Mouse (Mus musculus): Measurements from ENCODE around the gene Trim21. TPM values are rescaled to one million over a fixed set of nuclear protein-coding genes. Genes with fewer than 3 reads are reported as not detected.

The Trim21 gene
- total and polyA plus RNA-seq, 2 experiments from 2014 or later: 0.22 to 4.0 TPM

DNA sequence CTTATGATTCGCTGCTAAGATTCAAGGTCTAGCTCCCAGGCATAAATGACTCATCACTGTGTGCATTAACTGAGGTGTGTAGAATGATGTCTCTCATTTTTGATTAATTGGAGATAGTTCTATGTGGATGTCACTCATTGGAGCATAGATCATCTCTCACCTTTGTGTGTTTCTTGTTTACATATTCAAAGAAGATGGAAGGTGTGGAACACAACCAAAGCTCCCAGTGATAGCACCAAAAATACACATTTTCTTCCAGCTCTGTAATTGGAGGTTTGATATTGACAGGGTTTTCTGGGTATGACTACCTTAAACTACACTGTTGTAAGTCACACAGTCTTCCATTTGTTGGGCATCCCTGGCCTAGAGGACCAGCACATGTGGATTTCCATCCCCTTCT lies 30.8 kb downstream of the Trim21 start, which contains the start of gene Olfr547:
Gene Olfr547 (plus strand): TSS at position 301 of the 400 bp plus-strand sequence.
- Histone ChIP-seq H3K9ac (replicated peaks; ENCODE audit: low read depth, low read length) (no peak within 1 kb of the TSS), H3K27ac (ENCODE audit: low read depth) (no peak within 1 kb of the TSS), H3K4me3 (ENCODE audit: low read depth, low read length) (no peak within 1 kb of the TSS), H3K4me1 (ENCODE audit: control insufficient read depth, insufficient read depth) (no peaks in the 10 kb centered on the region), H3K27me3 (ENCODE audit: control insufficient read depth, insufficient read depth, low read length) (no peaks in the 10 kb centered on the region), H3K36me3 (replicated peaks; ENCODE audit: control insufficient read depth, insufficient read depth, low read length) (no peaks in the 10 kb centered on the region), H3K4me2 (ENCODE audit: low read depth, low read length) (no peak within 1 kb of the TSS), H3K9me3 (replicated peaks; ENCODE audit: control insufficient read depth, low read length) (no peaks in the 10 kb centered on the region)
- ATAC-seq (ENCODE audit: insufficient read depth, low read depth): no peak
- TF ChIP-seq CTCF (IDR thresholded peaks at IDR 0.05; ENCODE audit: low read depth) (no peak), EP300 (IDR thresholded peaks at IDR 0.05; ENCODE audit: low read depth) (no peak)
- no peak for DNase-seq (ENCODE audit: low spot score)
- WGBS: 63% methylated on average over 1 of the region's 1 CpGs

DNA sequence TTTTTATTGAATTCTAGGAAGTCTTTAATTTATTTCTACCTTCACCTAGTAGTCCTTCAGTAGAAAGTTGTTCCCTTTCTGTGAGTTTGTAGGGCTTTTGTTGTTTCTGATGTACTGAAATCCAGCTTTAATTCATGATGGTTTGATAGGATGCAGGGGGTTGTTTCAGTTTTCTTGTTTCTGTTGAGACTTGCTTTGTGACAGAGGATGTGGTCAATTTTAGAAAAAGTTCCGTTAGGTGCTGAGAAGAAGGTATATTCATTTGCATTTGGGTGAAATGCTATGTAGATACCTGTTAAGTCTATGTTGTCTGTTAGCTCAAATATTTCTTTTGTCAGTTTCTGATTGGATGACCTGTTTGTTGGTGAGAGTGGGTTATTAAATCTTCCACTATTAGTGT lies 36.2 kb downstream of the Trim21 start:
- no peaks in the 10 kb centered on the region for H3K27me3 ChIP-seq (ENCODE audit: control insufficient read depth, insufficient read depth, low read length)
- no peaks in the 10 kb centered on the region for H3K36me3 ChIP-seq (replicated peaks; ENCODE audit: control insufficient read depth, insufficient read depth, low read length)
- 69% methylated on average over 1 of the region's 1 CpGs for WGBS
- DNase-seq (ENCODE audit: low spot score): no peak
- no peak overlapping the region for H3K4me2 ChIP-seq (ENCODE audit: low read depth, low read length)
- no peaks in the 10 kb centered on the region for H3K9me3 ChIP-seq (replicated peaks; ENCODE audit: control insufficient read depth, low read length)
- H3K27ac ChIP-seq (ENCODE audit: low read depth): no peak overlapping the region
- H3K4me3 ChIP-seq (ENCODE audit: low read depth, low read length): no peak overlapping the region
- H3K4me1 ChIP-seq (ENCODE audit: control insufficient read depth, insufficient read depth): no peaks in the 10 kb centered on the region
- no peak overlapping the region for H3K9ac ChIP-seq (replicated peaks; ENCODE audit: low read depth, low read length)
- ATAC-seq (ENCODE audit: insufficient read depth, low read depth): no peak
- TF ChIP-seq CTCF (IDR thresholded peaks at IDR 0.05; ENCODE audit: low read depth) (no peak), EP300 (IDR thresholded peaks at IDR 0.05; ENCODE audit: low read depth) (no peak)

DNA sequence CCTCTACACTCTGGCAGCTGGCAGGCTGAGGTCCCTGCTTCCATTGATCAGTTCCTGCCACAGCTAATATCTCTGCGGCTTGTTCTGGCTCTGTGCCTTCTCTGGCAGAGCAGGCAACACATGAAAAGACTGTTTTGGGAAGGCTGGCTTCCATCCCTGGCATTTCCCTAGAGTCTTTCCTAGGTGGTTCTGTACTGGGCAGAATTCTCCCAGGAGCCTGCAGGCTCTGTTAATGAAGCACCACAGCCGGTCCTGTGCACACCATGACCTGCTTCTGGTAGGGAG lies 48.3 kb downstream of the Trim21 start:
- H3K4me2 ChIP-seq (ENCODE audit: low read depth, low read length): no peak overlapping the region
- peaks cover 17% of the 10 kb centered on the region for H3K27me3 ChIP-seq (ENCODE audit: control insufficient read depth, insufficient read depth, low read length)
- DNase-seq (ENCODE audit: low spot score) (no peak), ATAC-seq (ENCODE audit: insufficient read depth, low read depth) (no peak)
- no peak overlapping the region for H3K9ac ChIP-seq (replicated peaks; ENCODE audit: low read depth, low read length)
- no peak overlapping the region for H3K4me3 ChIP-seq (ENCODE audit: low read depth, low read length)
- H3K9me3 ChIP-seq (replicated peaks; ENCODE audit: control insufficient read depth, low read length): no peaks in the 10 kb centered on the region
- no peak overlapping the region for H3K27ac ChIP-seq (ENCODE audit: low read depth)
- WGBS: 54% methylated on average over 2 of the region's 2 CpGs
- H3K4me1 ChIP-seq (ENCODE audit: control insufficient read depth, insufficient read depth): no peaks in the 10 kb centered on the region
- no peak for TF ChIP-seq EP300 (IDR thresholded peaks at IDR 0.05; ENCODE audit: low read depth)
- TF ChIP-seq CTCF (IDR thresholded peaks at IDR 0.05; ENCODE audit: low read depth): no peak
- H3K36me3 ChIP-seq (replicated peaks; ENCODE audit: control insufficient read depth, insufficient read depth, low read length): no peaks in the 10 kb centered on the region

DNA sequence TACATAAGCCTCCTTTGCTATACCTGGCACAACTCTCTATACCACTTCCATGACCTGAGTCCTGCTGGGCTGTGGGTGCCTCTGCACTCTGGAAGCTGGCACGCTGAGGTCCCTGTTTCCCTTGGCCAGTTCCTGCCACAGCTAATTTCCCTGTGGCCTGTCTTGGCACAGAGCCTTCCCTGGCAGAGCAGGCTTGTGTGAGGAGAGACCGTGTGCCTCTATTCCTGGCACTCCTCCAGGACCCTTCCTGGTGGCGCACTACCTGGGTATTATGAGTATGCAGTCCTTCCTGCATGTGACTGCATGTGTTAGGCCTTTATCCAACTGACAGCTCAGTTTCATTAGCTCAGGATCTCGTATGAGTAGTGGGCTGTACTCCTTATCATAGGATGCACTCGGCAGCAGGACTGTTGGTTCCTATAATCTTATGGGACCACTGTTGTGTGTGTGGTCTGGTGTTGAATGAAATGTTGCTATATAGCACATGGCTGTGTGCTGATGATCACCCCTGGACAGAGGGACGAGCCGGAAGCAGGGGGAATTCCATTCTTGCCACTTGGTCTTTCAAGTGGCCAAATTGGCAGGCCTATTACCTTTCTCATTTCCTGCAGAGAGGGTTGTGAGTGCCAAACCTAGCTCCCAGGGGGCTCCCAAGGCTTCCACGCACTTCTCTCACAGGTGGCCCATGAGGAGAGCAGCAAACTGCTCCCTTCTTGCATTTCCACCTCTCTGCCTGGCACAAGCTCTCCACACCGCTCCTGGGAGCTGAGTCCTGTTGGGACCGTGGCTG lies 48.8 kb downstream of the Trim21 start:
- H3K36me3 ChIP-seq (replicated peaks; ENCODE audit: control insufficient read depth, insufficient read depth, low read length): no peaks in the 10 kb centered on the region
- peaks cover 17% of the 10 kb centered on the region for H3K27me3 ChIP-seq (ENCODE audit: control insufficient read depth, insufficient read depth, low read length)
- ATAC-seq (ENCODE audit: insufficient read depth, low read depth) (peak; percentile 31; the same call in 1 of the 2 replicates), DNase-seq (ENCODE audit: low spot score) (peak; percentile 18)
- no peak overlapping the region for H3K27ac ChIP-seq (ENCODE audit: low read depth)
- no peak overlapping the region for H3K4me2 ChIP-seq (ENCODE audit: low read depth, low read length)
- H3K9me3 ChIP-seq (replicated peaks; ENCODE audit: control insufficient read depth, low read length): no peaks in the 10 kb centered on the region
- no peaks in the 10 kb centered on the region for H3K4me1 ChIP-seq (ENCODE audit: control insufficient read depth, insufficient read depth)
- H3K9ac ChIP-seq (replicated peaks; ENCODE audit: low read depth, low read length): no peak overlapping the region
- H3K4me3 ChIP-seq (ENCODE audit: low read depth, low read length): no peak overlapping the region
- WGBS: 33% methylated on average over 10 of the region's 10 CpGs
- no peak for TF ChIP-seq CTCF (IDR thresholded peaks at IDR 0.05; ENCODE audit: low read depth)
- TF ChIP-seq EP300 (IDR thresholded peaks at IDR 0.05; ENCODE audit: low read depth): no peak

DNA sequence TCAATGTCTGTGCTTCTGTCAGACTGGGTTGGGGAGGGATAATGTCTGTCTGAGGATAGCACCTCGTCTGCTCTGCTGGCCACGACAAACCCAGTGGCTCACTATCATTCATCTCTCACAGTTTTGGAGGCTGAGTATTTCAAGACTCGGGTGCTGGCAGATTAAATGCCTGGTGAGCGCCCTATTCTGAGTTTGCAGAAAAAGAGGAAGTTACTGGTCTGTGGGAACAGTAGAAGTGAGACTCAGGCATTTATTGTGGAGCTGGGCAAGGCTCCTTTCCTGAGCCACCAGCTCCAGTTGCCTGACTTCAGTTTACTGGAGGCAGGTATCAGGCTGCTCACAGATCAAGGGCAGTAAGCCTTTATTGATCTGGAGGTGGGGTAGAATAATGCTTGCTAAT lies 51.1 kb downstream of the Trim21 start:
- Histone ChIP-seq H3K27me3 (ENCODE audit: control insufficient read depth, insufficient read depth, low read length) (peaks cover 17% of the 10 kb centered on the region), H3K4me3 (ENCODE audit: low read depth, low read length) (no peak overlapping the region), H3K4me2 (ENCODE audit: low read depth, low read length) (no peak overlapping the region), H3K27ac (ENCODE audit: low read depth) (no peak overlapping the region), H3K36me3 (replicated peaks; ENCODE audit: control insufficient read depth, insufficient read depth, low read length) (no peaks in the 10 kb centered on the region), H3K4me1 (ENCODE audit: control insufficient read depth, insufficient read depth) (no peaks in the 10 kb centered on the region), H3K9me3 (replicated peaks; ENCODE audit: control insufficient read depth, low read length) (no peaks in the 10 kb centered on the region), H3K9ac (replicated peaks; ENCODE audit: low read depth, low read length) (no peak overlapping the region)
- DNase-seq (ENCODE audit: low spot score) (no peak), ATAC-seq (ENCODE audit: insufficient read depth, low read depth) (no peak)
- TF ChIP-seq CTCF (IDR thresholded peaks at IDR 0.05; ENCODE audit: low read depth): no peak
- TF ChIP-seq EP300 (IDR thresholded peaks at IDR 0.05; ENCODE audit: low read depth): no peak
- WGBS: 51% methylated on average over 4 of the region's 4 CpGs

All from heart, postnatal 0 days (tissue).